Mouse (Mus musculus) cerebellum, adult 2 months (tissue): ENCODE measurements around the gene Tlx1. TPM values are rescaled to one million over a fixed set of nuclear protein-coding genes. Genes with fewer than 3 reads are reported as not detected.

Source experiments
- DNase-seq, 2 experiments: peaks; one replicate each; pipeline ENCODE4 v3.0.0; 2021
- H3K27ac ChIP-seq: fragments of 200-500 bp; 2 replicates; pipeline ENCODE4 v1.5.1; 2012; ENCODE audit warnings: low read length, control low read depth, inconsistent platforms; ENCODE audit not compliant: insufficient read depth
- H3K27me3 ChIP-seq: fragments of 200-500 bp; 2 replicates; pipeline ENCODE4 v1.6.1; 2012; ENCODE audit warnings: inconsistent platforms, mild to moderate bottlenecking, low read length, moderate library complexity; ENCODE audit not compliant: control insufficient read depth, insufficient read depth
- H3K4me1 ChIP-seq: fragments of 200-500 bp; 2 replicates; pipeline ENCODE4 v1.6.1; 2011; ENCODE audit warnings: low read length; ENCODE audit not compliant: control insufficient read depth, insufficient read depth
- H3K4me3 ChIP-seq: fragments of 200-500 bp; replicated peaks from 2 replicates; pipeline ENCODE3; 2011; ENCODE audit warnings: mild to moderate bottlenecking, low read depth, low read length, control low read depth; ENCODE audit not compliant: insufficient read depth
- CTCF ChIP-seq: fragments of 200-500 bp; IDR thresholded peaks from 2 replicates; pipeline ENCODE4 v1.5.1; 2011; ENCODE audit warnings: low read depth, mild to moderate bottlenecking, control low read depth, low read length, moderate library complexity, borderline replicate concordance; ENCODE audit not compliant: insufficient read depth
- POLR2A ChIP-seq: fragments of 200-500 bp; IDR thresholded peaks from 2 replicates; pipeline ENCODE4 v1.6.1; 2011; ENCODE audit warnings: low read length, control low read depth, borderline replicate concordance; ENCODE audit not compliant: insufficient read depth
- WGBS: fragments of 180-500 bp; shearing (Covaris S2); methylation state at CpG from one replicate; pipeline ENCODE4 v1.1.7; 2018; 5-methylcytosine and 5-hydroxymethylcytosine counted together
- polyA plus RNA-seq: library from polyadenylated mRNA; depleted of rRNA; stranded (reverse); fragments of >200 nt; gene quantifications from 2 replicates; pipeline ENCODE4 v1.2.3, GENCODE M21; 2012; rRNA removed

Tlx1 gene
- polyA plus RNA-seq, 1 experiment: 1.4 TPM

DNA sequence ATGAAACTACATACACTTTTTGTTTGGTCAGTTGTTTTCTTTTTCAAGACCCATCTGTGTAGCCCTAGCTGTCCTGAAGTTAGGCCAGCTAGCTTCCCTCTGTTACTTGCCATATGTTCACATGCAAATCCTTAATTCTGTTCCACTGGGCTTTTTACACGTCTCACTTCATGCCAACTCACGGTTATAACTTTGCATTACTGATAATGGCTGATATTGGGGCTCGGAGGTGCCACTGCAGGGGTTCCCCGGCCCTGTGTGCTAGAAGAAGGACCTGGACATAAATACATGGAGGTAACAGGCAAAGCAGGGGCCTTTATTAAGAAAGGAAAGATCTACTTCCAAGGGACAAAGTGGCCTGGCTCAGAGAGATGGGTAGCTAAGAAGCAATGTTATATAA, 29.0 kb downstream of the Tlx1 start:
- no peak for DNase-seq
- Histone ChIP-seq H3K4me1 (no peaks in the 10 kb centered on the region), H3K27ac (no peak overlapping the region), H3K27me3 (no peaks in the 10 kb centered on the region), H3K4me3 (no peak overlapping the region)
- TF ChIP-seq CTCF: no peak
- no peak for TF ChIP-seq POLR2A
- 39% methylated on average over 4 of the region's 4 CpGs for WGBS

DNA sequence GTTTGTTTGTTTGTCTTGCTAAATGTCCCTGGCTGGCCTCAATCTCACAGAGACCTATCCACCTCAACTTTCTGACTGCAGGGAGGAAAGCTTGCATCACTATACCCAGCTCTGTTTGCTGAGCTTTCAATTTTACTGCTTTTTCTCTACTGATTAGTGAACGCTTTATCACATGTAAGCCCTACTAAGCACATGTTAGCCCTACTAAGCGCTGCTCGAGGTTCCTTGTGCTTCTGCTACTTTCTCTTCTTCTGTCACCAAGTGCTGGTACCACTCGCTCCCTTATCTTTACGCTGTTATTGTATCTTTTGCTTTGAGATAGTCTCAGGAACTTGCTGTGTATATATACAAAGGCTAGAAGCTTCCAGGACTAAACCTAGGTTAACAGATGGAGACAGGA, 30.0 kb downstream of the Tlx1 start:
- WGBS: 92% methylated on average over 5 of the region's 5 CpGs
- Histone ChIP-seq H3K4me1 (no peaks in the 10 kb centered on the region), H3K27ac (no peak overlapping the region), H3K27me3 (no peaks in the 10 kb centered on the region), H3K4me3 (no peak overlapping the region)
- no peak for DNase-seq
- TF ChIP-seq CTCF (no peak), POLR2A (no peak)

DNA sequence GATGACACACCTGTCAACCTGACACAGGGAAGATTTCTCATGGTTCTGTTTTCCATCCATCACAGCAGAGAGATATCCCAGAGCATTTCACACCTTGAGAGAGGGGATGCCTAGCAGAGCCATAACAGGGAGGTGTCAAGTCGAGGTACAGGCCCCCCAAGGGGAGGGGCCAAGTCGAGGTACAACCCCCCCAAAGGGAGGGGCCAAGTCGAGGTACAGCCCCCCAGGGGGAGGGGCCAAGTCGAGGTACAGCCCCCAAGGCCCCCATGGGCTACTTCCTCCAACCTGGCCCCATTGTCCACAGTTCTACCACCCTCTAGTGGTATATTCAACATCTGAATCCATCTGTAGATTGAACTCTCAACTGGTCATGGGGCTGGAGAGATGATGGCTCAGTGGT, 44.2 kb downstream of the Tlx1 start:
- Histone ChIP-seq H3K4me1 (no peaks in the 10 kb centered on the region), H3K27me3 (no peaks in the 10 kb centered on the region; the same call in 1 of the 2 replicates), H3K27ac (no peak overlapping the region), H3K4me3 (no peak overlapping the region)
- no peak for DNase-seq
- no peak for TF ChIP-seq POLR2A
- no peak for TF ChIP-seq CTCF
- 24% methylated on average over 4 of the region's 4 CpGs for WGBS

DNA sequence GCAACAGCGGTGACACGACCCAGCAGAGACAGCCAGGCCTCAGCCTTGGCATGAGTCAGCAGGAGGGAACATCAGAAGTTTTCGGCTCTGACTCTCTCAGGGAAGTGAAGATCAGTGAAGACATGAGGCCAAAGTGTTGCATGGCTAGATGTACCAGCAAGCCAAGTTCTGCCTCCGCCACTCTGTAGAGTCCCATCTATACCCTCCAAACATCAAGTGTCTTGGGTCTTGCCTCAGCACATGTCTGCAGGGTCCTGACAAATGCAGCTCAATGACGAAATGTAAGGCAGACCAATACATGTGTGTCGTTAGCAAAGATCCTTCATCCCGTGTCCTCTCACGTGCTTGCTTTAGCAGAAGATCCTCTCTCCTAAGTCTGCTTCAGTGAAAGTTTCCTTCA, 46.5 kb downstream of the Tlx1 start:
- H3K27me3 ChIP-seq: no peaks in the 10 kb centered on the region
- no peaks in the 10 kb centered on the region for H3K4me1 ChIP-seq
- H3K27ac ChIP-seq: no peak overlapping the region
- WGBS: 88% methylated on average over 8 of the region's 8 CpGs
- TF ChIP-seq CTCF: no peak
- TF ChIP-seq POLR2A: no peak
- no peak for DNase-seq
- H3K4me3 ChIP-seq: no peak overlapping the region

DNA sequence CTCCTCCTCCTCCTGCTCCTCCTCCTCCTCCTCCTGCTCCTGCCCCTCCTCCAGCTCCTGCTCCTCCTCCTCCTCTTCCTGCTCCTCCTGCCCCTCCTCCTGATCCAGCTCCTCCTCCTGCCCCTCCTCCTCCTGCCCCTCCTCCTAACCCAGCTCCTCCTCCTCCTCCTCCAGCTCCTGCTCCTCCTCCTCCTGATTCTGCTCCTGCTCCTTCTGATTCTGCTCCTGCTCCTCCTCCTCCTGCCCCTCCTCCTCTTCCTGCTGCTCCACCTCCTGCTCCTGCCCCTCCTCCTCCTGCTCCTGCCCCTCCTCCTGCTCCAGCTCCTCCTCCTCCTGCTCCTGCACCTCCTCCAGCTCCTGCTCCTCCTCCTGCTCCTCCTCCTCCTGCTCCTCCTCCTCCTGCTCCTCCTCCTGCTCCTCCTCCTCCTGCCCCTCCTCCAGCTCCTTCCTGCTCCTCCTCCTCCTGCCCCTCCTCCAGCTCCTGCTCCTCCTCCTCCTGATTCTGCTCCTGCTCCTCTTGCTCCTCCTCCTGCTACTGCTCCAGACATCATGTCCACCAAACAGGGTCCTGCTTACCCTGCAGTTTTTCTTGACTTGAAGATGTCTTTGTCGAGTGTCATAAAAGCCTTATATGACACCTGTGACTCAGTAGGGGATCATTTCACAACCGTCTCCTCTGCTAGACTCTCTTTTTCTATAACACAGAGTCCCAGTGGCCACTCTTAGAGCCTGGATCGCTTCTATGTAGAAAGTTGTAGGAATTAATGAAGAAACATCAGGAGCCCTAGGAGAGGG, 55.0 kb downstream of the Tlx1 start:
- no peaks in the 10 kb centered on the region for H3K27me3 ChIP-seq
- 61% methylated on average over 3 of the region's 3 CpGs for WGBS
- no peak overlapping the region for H3K4me3 ChIP-seq
- no peak for DNase-seq
- TF ChIP-seq CTCF: no peak
- TF ChIP-seq POLR2A: no peak
- no peaks in the 10 kb centered on the region for H3K4me1 ChIP-seq
- H3K27ac ChIP-seq: no peak overlapping the region

Other genes with a start within 250 kb of the Tlx1 start
- 36.4 and 43.8 TPM in 2 replicates for gene Slf2, start 219.5 kb upstream of the Tlx1 start, polyA plus RNA-seq
- gene Sema4g, start 161.6 kb upstream of the Tlx1 start, polyA plus RNA-seq: 90.3 and 101 TPM in 2 replicates
- gene Twnk, start 145.0 kb upstream of the Tlx1 start, polyA plus RNA-seq: 11.2 and 11.7 TPM in 2 replicates
- gene Mrpl43, start 144.2 kb upstream of the Tlx1 start, polyA plus RNA-seq: 86.7 and 88.3 TPM in 2 replicates
- 54.1 and 56.3 TPM in 2 replicates for gene Lzts2, start 136.3 kb upstream of the Tlx1 start, polyA plus RNA-seq
- gene Pdzd7, start 105.0 kb upstream of the Tlx1 start, polyA plus RNA-seq: 7.6 and 9.1 TPM in 2 replicates
- 90.5 and 91.6 TPM in 2 replicates for gene Sfxn3, start 103.2 kb upstream of the Tlx1 start, polyA plus RNA-seq
- 13.4 and 15.0 TPM in 2 replicates for gene Kazald1, start 75.4 kb upstream of the Tlx1 start, polyA plus RNA-seq
- 5.4 and 6.0 TPM in 2 replicates for gene Lbx1, start 85.1 kb downstream of the Tlx1 start, polyA plus RNA-seq
- gene Btrc, start 213.1 kb downstream of the Tlx1 start, polyA plus RNA-seq: 65.9 and 66.5 TPM in 2 replicates